Mouse (Mus musculus): ENCODE measurements around the gene Bik.

DNA sequence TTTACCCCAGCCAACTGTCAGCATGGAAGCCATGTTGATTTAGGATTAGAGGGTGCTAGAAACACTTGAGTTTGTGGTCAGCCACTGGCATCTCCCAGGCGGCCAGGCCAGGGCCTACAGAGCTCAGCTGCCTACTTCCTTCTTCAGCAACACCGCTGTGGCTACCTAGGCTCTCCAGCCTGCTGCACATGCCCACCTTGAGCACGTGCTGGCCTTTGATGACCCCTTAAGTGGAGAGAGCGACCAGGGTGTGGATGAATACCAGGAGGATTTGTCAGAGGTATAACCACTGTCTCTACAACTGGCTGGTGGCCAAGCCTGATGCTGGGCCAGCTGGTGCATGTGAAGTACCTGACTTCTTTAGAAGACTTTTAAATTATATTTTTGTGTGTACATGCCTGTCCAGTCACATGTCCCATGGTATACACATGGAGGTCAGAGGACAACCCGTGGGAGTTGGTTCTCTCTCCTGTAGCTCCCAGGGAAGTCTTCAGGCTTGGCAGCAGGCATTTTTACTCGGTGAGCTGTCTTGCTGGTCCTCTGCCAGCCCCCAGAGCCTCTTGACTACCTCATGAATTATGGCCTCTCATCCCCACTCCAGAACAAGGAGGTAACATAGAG is 48.2 kb downstream of the Bik start:
- no peak for TF ChIP-seq CTCF (IDR thresholded peaks at IDR 0.05; ENCODE audit: low read depth)
- TF ChIP-seq EP300 (IDR thresholded peaks at IDR 0.05; ENCODE audit: low read depth): no peak

Data from liver, postnatal 0 days (tissue).